Mouse (Mus musculus) frontal cortex, postnatal 36 days (tissue): ENCODE measurements around the gene Smyd3.

ENCODE experiments used
- DNase-seq, 2 experiments: peaks; one replicate each; pipeline ENCODE4 v3.0.0; 2022; ENCODE audit warnings: low spot score in 2 of 2

The Smyd3 gene

DNA sequence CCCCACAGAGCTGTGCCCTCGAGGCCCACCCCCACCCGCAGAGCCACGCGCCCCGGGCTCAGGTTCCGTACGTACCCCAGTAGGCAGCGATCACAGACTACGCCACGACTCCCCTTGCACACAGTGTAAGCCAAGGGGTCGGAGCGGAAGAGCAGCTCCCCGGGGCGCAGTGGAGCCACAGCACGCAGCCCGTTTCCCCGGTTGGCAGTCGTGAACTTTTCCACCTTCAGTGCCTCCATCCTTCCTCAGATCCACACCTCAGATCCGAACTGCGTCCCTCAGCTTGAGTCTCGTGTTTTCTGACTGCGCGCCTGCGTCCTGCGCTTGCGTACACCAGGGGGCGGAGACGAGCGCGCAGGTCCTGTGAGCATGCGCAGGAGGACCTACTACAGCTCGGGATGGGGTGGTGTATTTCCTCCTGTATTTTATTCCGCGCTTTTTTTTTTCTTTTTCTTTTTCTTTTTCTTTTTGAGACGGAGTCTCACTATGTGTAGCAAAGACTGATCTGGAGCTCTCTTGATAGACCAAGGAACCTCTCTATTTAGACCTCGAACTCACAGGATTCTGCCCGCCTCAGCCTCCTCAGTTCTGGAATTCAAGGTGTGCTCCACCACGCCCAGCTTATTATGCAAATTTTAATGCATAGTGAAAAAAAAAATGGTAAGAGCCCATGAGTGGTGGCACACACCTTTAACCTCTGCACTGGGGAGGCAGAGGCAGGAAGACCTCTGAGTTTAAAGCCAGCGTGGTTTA is at the start of gene Smyd3:
Smyd3 (minus strand) TSS at position 329 of the 753 bp plus-strand sequence.
- peak; percentile 82 to 86 for DNase-seq

DNA sequence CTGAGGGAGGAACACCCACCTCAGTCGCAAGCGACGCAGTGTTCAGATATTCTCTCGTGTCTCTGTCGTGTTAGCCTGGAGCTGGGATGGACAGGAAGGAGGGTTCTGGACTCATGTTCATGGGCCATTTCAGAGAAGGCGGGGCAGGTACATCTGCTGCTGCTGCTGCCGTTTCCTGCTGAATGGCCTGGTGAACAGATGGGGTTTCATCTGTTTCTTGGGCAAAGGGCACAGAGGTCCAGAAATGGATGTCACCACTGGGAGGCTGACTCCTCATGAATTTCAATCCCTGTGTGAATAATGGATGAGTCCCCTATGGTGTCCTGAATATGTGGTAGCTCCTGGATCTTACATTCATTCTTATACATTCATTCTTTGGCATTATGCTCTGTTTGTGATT is 49.7 kb upstream of the Smyd3 start:
- no peak for DNase-seq

DNA sequence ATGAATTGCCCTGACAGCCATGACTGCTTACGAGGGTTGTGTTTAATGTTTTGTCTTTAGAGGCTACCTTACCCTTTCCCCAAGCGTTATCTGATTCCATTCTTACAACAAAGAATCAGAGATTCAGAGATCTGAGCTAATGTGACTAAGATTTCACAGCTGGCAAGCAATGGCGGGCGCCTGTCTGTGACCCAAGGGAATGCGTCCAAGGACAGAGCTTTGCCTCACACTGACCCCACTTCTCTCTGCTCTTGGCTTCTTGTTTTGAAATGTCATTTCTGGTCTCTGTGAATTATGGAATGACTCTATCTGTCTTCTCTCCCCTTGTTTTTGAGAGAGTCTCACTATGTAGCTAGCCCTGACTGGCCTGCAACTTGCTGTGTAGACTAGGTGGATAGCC is 46.1 kb upstream of the Smyd3 start:
- no peak for DNase-seq

DNA sequence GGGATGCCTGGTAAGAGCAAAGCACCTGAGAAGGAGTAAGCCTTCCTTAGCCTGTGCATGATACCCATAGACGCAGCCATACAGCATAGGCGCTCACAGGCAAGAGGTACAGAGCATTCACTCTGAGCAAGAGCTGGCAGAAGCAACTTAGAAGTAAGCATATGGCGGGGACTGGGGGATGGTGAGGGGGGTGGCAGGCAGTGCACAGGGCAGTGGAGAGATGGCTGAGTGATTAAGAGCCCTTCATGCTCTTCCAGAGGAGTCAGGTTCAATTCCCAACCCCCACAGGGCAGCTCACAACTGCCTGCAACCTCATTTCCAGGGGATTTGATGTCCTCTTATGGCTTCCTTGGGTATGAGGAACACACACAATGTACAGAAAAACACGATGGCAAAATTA is 45.4 kb upstream of the Smyd3 start:
- DNase-seq, result no peak

DNA sequence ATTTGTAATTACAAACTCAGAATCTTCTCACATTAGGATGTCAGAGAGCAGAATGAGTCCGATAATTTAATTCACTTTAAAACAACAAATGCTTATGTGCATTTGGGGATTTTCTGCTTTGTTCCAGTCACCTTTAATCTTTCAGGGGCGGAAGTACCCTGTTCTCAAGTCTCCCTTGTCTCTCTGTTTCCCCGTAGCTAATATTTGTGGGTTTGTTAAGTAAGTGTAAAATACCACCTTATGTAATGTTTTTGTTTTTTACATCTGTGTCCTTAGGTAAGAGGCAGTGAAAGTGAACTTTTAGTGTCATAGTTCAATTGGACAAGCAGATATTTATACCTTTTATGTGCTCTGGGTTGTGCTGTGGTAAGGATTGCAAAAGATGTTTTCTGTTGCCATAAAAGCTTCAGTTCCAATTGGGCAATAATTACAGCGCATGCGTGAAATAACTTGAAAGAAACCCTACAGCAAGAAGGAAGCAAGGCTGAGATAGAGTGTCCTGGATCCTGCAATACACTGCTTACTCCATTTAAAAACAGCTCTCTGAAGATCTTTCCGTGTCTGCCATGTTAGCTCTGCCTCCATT is 43.1 kb upstream of the Smyd3 start:
- no peak for DNase-seq

DNA sequence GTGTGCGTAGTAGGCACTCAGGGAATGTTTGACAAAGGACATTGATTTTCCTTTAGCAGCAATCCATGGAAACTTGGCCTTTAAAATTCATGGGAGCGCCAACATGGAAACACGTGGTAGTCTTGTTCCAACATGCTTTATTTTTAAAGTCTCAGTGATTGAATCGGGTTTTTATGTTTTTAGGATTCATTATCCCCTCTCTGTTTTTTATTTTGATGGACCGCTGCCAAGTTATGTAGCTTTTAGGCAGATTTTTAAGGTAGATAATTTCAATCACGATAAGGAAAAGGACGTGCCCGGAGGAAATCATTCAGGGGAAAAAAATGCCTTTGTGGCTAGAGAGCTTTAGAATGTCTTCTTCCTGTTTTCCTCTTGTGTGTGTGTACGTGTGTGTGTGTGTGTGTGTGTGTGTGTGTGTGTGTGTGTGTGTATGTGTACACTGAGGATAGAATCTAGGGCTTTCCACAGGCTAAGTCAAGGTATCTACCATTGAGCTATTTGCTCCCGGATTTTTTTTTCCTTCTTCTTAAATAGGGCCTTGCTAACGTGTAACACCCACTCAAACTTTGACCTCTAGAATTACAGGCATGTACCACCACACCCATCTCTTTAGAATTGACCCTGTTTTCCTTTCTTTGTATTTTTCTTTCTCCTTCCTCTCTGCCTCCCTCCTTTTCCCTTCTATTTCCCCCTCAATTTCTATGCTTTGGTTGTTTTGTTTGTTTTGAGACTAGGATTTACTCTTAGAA is 41.8 kb upstream of the Smyd3 start:
- no peak for DNase-seq

DNA sequence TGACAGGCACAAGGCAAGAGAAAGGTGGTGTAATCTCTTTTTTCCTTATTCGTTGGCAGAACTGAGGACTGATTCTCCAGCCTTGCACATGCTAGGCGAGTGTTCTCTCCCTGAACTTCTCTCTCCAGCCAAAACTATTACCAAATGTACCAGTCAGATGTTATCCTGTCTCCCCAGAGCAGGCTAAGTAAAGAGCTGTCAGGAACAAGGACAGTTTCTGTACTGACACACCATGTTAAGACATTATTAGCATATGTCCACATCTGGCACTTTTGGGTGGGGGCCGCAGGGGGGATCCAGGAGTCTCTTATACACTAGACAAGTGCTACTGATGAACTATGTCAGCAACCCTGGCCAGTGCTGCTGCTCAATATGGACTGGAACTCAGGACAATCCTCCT is 39.1 kb upstream of the Smyd3 start:
- DNase-seq, result no peak

DNA sequence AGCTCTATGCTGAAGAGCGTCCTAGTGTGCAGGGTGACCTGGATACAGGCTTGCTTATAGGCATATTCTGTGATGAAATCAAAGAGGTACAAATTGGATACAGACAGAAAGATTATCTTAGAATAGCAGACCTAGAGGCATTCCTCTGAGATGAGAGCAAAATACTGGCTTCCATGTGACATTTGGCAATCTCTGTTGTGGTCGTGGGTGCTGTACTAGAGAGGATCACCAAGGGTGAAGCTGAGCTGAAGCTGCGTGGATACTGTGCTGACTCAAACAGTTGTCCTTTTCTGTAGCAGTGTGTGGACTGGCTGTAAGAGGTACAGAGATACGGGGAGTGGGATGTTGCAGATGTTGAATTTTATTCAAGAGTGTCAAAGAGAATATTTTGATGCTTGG is 36.1 kb upstream of the Smyd3 start:
- no peak for DNase-seq

DNA sequence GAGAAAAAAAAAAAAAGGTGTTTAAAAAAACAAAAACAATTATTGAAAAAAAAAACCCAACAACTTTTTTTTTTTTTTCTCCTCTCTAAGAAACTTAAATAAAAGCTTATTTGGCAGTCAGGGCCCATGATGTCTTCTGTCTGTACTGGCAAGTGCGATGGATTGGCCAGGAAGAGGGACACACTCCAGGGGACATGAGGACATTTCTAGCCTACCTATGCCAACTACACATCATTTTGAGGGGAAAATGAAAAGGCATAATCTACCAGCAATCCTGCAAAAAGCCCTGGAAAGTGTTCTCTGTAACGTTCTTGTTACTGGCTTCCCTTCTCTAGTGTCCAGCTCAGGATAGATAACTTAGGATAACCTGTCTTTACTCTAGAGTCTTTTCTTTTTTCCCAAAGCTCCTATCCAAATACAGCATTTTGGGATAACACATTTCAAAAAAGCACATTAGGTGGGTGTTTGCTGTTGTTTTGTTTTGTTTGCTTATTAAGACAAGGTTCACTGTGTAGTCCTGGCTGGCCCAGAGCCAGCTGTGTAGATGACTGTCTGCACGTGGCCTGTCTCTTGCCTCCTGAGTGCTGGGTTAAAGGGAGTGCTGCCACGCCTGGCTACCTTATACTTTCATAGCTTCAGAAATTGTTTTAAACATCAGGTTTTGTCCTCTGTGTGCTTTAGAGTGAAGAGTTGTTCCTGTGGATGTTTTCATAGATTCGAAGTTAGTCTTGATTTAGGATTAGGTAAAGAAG is 35.5 kb upstream of the Smyd3 start:
- no peak for DNase-seq

DNA sequence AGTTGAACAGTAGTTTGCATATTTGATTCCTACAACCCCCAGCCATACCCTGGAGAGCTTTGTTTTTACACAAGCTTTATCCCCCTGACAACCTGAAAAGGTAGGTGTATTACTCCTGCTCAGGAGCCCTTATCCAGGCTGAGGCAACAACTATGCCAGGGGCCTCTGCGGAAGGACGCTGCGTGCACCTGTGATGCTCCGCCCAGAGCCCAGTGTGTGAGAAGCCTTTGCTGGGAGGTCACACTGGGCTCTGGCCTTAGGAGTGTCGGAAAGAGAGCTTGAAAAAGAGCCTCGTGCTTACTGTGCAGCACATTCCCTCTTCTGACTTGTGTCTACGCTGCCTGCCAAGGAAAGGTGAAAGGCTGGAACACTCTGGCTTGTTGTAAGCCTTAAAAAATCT is 34.9 kb upstream of the Smyd3 start:
- no peak for DNase-seq

DNA sequence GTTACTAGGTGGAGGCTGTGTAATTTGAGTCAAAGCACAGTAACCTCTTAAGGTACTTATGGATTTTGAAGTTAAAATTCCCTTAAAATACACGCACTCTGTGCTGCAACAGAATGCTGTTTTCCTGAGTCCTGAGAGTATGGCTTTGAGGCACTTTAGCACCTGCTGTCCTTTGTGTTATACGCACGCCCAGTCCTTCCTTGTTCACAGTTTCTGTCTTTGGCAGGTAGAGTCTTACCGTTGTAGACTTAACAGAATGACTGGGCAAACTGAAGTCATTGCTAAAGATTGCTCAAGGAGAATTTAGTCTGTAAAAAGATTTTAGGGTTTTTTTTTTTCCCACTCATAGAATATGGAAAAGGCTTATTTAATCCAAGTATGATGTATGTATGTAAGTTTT is 34.1 kb upstream of the Smyd3 start:
- no peak for DNase-seq

DNA sequence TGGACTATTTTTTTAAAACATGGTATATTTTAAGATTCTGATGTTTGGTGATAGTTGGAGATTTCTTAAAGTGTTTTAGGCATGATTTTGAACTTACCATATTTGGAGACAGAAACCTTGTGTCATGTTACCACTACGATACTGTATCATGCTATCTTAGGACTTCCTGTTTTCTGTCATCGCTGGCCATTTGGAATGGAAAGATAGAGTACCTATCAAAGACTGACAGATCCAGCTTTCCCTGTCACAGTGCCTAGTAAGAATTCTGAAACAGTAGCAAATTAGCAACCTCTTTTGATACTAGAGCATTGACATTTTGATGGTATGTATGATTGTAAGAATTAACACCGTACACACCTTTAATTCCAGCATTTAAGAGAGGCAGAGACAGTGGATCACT is 33.5 kb upstream of the Smyd3 start:
- no peak for DNase-seq

DNA sequence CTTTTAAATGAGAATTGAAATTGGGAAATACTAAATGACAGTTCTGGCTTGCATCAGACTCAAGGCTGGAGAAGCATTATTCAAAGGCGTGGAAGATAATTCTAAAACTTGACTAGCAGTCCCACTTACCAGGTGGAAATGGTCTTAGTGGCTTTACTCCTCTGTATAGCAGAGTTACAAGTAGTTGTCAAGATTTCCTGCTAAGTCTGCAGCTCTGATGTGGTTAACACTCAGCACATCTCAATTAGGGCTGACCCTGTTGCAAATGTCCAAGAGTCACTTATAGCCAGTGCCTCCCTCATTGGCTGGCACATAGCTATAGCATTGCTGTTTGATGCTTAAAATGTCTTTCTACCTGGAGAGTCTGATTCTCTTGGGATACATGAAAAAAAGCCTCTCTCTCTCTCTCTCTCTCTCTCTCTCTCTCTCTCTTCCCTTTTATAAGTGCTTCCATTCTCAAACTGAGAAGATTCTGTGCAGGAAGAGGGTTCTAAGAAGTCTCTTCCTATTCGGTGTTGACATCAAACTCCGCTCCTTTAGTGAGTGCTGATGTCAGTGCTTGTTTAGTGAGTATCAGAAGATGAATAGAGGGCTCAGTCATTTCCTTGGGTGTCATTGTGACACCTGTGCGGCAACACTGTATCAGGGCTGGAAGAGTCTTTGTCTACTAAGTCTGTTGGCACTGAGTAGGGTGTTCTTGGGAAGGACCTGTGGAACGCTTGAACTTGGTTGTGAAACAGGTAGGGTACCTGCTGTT is 31.3 kb upstream of the Smyd3 start:
- no peak for DNase-seq

DNA sequence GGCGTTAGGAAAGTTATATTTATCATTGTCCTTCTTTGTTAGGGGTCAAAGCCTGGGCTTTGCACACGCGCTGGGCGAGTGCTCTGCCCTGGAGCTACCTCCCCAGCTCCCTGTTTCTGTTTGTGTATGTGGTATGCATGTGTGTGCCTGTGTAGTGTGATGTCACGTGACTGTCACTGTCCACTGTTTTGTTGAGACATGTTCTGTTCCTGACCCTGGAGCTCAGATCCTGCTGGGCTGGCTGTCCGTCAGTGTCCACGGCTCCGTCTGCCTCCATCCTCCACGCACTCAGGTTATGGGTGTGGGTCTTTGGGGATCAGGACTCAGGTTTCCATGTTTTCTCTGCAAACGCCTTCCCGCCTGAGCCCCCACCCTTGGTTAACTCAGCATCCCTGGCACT is 30.4 kb upstream of the Smyd3 start:
- no peak for DNase-seq

DNA sequence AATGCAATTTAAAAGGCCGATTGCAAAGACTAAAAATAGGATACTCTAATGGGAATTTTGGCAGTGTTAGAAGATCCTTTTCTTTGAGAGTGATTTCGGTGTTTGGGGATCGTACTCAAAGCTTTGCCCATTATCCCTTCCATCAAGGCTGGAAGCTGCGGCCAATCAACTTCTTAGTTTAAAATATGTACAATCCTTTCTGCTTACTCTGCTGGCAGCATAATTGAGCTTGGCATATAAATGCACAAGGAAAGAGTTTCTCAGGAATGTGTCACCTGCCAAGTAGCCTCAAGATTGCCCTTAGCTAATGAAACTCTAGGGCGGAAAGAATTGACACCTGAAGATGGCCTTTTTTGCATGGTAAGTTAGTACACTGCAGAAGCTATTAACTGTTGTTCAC is 29.3 kb upstream of the Smyd3 start:
- no peak for DNase-seq

DNA sequence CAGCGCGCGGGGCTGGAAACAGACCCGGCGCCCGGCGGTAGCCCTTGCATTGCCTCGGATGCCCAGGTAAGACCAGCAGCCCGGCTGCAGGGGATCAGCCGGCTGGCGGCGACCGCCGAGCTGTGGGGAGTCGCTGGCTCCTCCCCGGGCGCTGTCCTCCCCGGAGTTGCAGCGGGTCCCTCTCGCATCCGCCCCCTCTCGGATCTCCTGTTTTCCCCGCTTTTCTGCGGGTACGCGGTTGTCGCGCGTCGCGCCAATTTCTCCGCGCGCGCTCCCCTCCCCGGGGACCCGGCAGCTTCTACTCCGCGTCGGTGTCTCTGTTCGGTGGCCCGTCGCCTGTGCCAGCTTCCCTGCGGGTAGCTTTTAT is 28.7 kb upstream of the Smyd3 start:
- DNase-seq, result no peak

DNA sequence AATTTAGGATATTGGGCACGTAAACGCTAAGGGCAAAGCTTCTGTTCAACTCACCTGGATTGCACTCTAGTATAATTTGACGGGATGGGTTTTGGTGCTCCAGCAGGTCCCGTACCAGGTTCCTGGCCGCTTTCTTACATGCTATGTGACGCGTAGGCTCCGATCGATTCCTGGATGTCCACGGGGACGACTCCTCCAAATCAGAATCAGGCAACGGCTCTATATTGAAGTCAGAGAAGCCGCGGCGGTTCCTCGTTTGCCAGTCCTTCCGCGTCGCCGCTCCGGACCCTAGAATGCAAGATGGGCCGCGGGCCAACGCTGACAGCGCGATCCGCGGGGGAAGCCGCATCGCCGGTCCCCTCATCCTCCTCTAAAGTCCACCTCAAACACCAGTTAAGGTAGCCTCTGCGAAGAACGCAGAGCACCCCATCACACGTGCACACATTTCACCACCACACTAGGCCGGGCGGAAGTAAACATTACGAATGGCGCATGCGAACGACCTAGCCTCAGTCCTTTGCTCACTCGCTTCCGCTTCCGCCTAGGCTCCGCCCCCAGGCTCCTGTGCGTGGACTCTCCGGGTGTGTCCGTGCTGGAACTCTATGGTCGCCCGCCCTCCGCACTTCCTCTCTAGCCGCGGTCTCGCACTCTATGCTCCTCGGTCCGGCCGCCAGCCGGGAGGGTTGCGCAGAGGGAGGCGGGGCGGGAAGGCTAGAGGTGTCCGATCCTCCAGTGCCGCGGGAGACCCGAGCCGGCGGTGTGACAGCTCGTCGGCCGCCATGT is 28.1 kb upstream of the Smyd3 start, which contains the start of the genes Tfb2m and Cnst:
Tfb2m (minus strand) TSS at position 500 of the 783 bp plus-strand sequence.
Cnst (plus strand) TSS at position 603 of the 783 bp plus-strand sequence.
- peak; percentile 98 to 99 for DNase-seq

DNA sequence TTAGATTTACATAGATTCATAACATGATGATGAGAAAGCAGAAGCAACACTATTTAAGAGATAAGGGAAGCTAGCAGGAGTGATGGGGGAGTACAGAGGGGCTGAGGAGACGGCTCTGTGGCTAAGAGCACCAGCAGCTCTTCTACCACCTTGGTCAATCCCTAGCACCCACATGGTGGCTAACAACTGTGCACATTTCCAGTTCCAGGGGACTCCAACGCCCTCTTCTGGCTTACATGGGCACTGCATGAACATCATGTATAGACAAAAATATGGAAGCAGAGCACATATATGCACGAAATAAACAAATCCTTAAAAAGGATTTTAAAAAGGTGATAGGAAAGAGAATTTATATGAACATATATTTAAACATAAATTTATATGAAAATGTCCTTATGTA is 23.7 kb upstream of the Smyd3 start:
- DNase-seq, result no peak

DNA sequence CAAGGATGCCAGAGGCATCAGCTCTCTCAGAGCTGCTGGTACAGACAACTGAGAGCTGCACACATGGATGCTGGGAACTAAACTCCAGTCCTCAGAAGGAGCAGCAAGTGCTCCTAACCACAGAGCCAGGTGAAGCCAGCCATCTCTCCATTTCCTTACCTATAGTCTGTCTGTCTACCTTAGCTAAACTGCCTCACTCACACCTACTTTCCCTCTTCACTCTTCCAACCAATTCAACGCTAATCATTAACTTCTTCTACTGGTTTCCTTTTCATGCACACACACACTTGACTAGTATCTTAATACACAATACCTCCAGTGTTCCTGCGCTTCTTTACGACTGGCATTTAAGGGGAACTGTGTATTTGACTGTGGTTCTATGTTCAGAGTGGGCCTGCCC is 22.0 kb upstream of the Smyd3 start:
- no peak for DNase-seq

DNA sequence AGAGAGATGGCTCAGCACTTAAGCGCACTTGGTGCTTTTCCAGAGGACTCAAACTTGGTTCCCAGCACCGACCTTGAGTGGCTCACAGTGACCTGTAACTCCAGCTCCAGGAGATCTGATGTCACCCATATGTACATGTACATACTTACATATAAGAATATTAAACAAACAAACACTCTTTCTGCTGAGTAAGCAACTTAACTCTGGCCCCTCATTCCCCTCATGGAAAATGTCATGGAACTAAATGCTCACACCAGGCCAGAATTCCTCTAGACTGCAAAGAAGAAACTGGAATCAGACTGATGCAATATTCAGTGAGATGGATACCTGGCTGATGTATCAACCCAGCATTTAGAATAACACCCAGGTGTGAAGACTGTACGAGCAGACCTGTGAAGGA is 21.2 kb upstream of the Smyd3 start:
- no peak for DNase-seq

DNA sequence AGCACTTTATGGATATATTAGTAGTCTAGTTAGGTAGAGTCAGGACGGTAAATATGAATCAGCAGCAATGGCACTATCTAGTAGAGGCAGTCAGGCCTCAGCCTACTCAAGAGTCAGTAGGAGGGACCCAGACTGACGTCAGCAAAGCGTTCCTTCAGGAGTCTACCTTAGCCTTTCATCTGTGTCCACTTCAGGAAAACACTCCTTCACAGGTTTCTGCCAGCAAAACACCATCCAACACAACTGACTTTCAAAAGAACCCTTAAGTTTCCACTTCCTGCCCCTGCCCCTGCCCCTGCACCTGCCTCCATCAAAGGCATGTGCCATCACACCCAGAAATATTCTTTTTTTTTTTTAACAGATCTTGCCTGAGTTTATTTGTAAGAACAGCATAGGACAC is 2.1 kb upstream of the Smyd3 start:
- DNase-seq, result no peak
